Mouse (Mus musculus): ENCODE measurements around the gene Lrrfip2. TPM values are rescaled to one million over a fixed set of nuclear protein-coding genes. Genes with fewer than 3 reads are reported as not detected.

The Lrrfip2 gene
- polyA plus RNA-seq (2015; fragmentation: Nextera tagmentation; extraction: Ambion mirVana) = 42.3 and 45.9 TPM in 2 replicates

- H3K27me3 ChIP-seq = no peaks in the 10 kb centered on the region
Measured at GRCm38 (mm10) chr9:111117126-111117642, at the start of gene Lrrfip2. Gene Lrrfip2, plus strand, starts transcription at chr9:111117592.

DNA sequence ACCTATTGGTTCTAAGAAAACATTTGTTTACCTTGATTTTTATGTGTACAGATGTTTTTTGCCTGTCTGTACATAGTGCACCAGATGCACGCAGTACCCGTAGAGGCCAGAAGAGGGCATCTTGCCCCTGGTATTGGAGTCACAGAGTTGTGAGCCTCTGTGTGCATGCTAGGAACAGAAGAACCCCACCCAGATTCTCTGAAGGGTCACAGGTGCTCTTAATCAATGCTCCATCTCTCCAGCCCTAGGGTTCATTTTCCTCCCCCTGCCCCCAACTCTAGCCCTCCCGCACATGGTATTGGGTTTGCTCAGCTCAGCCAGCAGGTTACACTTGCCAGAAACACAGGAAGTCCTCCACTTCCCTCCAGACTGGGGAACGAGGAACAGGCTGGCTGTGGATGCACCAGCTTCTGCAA, 46.8 kb upstream of the Lrrfip2 start:
- H3K36me3 ChIP-seq = no peaks in the 10 kb centered on the region
- H3K27ac ChIP-seq = no peak overlapping the region
- H3K9me3 ChIP-seq = peaks cover 10% of the 10 kb centered on the region
- ATAC-seq (ENCODE audit: low FRiP score) = no peak
- no peak overlapping the region for H3K4me3 ChIP-seq
- H3K27me3 ChIP-seq = no peaks in the 10 kb centered on the region
- H3K4me2 ChIP-seq = no peak overlapping the region
- 39% methylated on average over 4 of the region's 4 CpGs for WGBS
- no peaks in the 10 kb centered on the region for H3K4me1 ChIP-seq (replicated peaks)
- H3K9ac ChIP-seq = no peak overlapping the region

More at GRCm38 (mm10) chr9:111117126-111117642, at the start of gene Lrrfip2:
- H3K4me3 ChIP-seq = peak within 1 kb of the TSS; percentile 97
- no peak for ATAC-seq (ENCODE audit: low FRiP score)
- H3K4me1 ChIP-seq (replicated peaks) = peaks cover 28% of the 10 kb centered on the region
- peak within 1 kb of the TSS; percentile 85 for H3K4me2 ChIP-seq
- WGBS = 38% methylated on average over 14 of the region's 14 CpGs
- H3K9ac ChIP-seq = peak within 1 kb of the TSS; percentile 94
- no peaks in the 10 kb centered on the region; the same call in 1 of the 2 replicates for H3K36me3 ChIP-seq
- no peaks in the 10 kb centered on the region for H3K9me3 ChIP-seq
- H3K27ac ChIP-seq = peak within 1 kb of the TSS; percentile 91

GRCm38 (mm10) chr9:111072175-111072574, 45.2 kb upstream of the Lrrfip2 start:
- peaks cover 10% of the 10 kb centered on the region for H3K9me3 ChIP-seq
- H3K27ac ChIP-seq = no peak overlapping the region
- no peak overlapping the region for H3K4me2 ChIP-seq
- H3K4me3 ChIP-seq = no peak overlapping the region
- H3K27me3 ChIP-seq = no peaks in the 10 kb centered on the region
- no peak overlapping the region for H3K9ac ChIP-seq
- no peak for ATAC-seq (ENCODE audit: low FRiP score)
- no peaks in the 10 kb centered on the region for H3K36me3 ChIP-seq
- WGBS = 61% methylated on average over 7 of the region's 7 CpGs
- H3K4me1 ChIP-seq (replicated peaks) = no peaks in the 10 kb centered on the region

- peaks cover 10% of the 10 kb centered on the region for H3K9me3 ChIP-seq
- no peak overlapping the region for H3K4me3 ChIP-seq
- H3K4me1 ChIP-seq (replicated peaks) = no peaks in the 10 kb centered on the region
- no peaks in the 10 kb centered on the region for H3K36me3 ChIP-seq
- no peak overlapping the region for H3K9ac ChIP-seq
- H3K4me2 ChIP-seq = no peak overlapping the region
- no peaks in the 10 kb centered on the region for H3K27me3 ChIP-seq
- no peak for ATAC-seq (ENCODE audit: low FRiP score)
- H3K27ac ChIP-seq = no peak overlapping the region
- 78% methylated on average over 4 of the region's 4 CpGs for WGBS
Measured at GRCm38 (mm10) chr9:111072971-111073370, 44.4 kb upstream of the Lrrfip2 start.

GRCm38 (mm10) chr9:111077745-111078144, 39.6 kb upstream of the Lrrfip2 start:
- ATAC-seq (ENCODE audit: low FRiP score) = no peak
- peaks cover 10% of the 10 kb centered on the region for H3K9me3 ChIP-seq
- H3K4me3 ChIP-seq = no peak overlapping the region
- no peak overlapping the region for H3K9ac ChIP-seq
- no peaks in the 10 kb centered on the region for H3K36me3 ChIP-seq
- no peak overlapping the region for H3K4me2 ChIP-seq
- H3K27me3 ChIP-seq = no peaks in the 10 kb centered on the region
- WGBS = 59% methylated on average over 5 of the region's 5 CpGs
- no peak overlapping the region for H3K27ac ChIP-seq
- H3K4me1 ChIP-seq (replicated peaks) = no peaks in the 10 kb centered on the region

DNA sequence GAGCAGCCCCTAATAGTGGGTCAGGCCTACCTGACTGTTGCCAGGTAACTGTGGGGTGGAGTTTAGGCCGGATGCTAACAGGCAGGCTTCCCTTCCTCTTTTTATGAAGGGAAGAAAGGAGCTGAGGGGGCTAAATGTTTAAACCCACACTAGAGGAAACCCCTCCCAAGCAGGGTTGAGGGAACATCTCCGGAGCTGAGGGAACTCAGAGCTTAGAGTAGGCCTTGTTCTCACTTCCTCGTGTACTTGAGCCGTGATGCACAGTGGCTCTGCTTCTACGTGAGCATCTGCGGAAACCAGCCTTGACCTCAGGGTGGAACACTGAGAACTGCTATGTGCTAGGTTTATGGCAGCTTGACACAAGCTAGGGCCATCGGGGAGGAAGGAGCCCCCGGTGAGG, 36.6 kb upstream of the Lrrfip2 start:
- Histone ChIP-seq H3K4me3 (no peak overlapping the region), H3K27me3 (no peaks in the 10 kb centered on the region), H3K9me3 (no peaks in the 10 kb centered on the region), H3K4me2 (no peak overlapping the region), H3K4me1 (replicated peaks) (no peaks in the 10 kb centered on the region), H3K27ac (no peak overlapping the region), H3K36me3 (no peaks in the 10 kb centered on the region), H3K9ac (no peak overlapping the region)
- ATAC-seq (ENCODE audit: low FRiP score) = no peak
- WGBS = 96% methylated on average over 8 of the region's 8 CpGs

DNA sequence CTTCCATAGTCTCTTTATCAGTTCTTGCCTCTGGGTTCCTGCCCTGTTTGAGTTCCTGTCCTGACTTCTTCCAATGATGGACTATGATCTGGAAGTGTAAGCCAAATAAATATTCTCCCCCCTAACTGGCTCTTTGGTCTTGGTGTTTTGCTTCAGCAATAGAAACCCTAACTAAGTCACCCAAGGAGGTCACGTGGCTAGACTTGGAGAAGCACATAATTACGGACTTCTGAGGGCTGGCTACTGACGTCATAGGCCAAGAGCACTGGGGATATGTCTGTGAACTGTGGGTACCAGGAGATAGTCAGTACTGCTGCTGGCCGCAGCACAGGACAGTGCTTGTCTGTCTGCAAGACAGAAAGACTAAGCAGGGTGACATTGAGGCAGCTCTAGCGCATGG, 35.6 kb upstream of the Lrrfip2 start:
- Histone ChIP-seq H3K9me3 (no peaks in the 10 kb centered on the region), H3K4me2 (no peak overlapping the region), H3K27ac (no peak overlapping the region), H3K27me3 (no peaks in the 10 kb centered on the region), H3K36me3 (no peaks in the 10 kb centered on the region), H3K9ac (no peak overlapping the region), H3K4me1 (replicated peaks) (no peaks in the 10 kb centered on the region), H3K4me3 (no peak overlapping the region)
- WGBS = 88% methylated on average over 5 of the region's 5 CpGs
- ATAC-seq (ENCODE audit: low FRiP score) = no peak

GRCm38 (mm10) chr9:111085329-111085728, 32.1 kb upstream of the Lrrfip2 start:
- Histone ChIP-seq H3K4me3 (no peak overlapping the region), H3K9me3 (no peaks in the 10 kb centered on the region), H3K36me3 (no peaks in the 10 kb centered on the region), H3K4me1 (replicated peaks) (peaks cover 10% of the 10 kb centered on the region; the same call in 1 of the 2 replicates), H3K27me3 (no peaks in the 10 kb centered on the region), H3K4me2 (no peak overlapping the region), H3K9ac (no peak overlapping the region), H3K27ac (no peak overlapping the region)
- no peak for ATAC-seq (ENCODE audit: low FRiP score)
- 61% methylated on average over 4 of the region's 4 CpGs for WGBS

GRCm38 (mm10) chr9:111086137-111086536, 31.3 kb upstream of the Lrrfip2 start:
- no peaks in the 10 kb centered on the region for H3K27me3 ChIP-seq
- no peak overlapping the region for H3K9ac ChIP-seq
- H3K4me3 ChIP-seq = no peak overlapping the region
- H3K4me2 ChIP-seq = no peak overlapping the region
- H3K4me1 ChIP-seq (replicated peaks) = peaks cover 10% of the 10 kb centered on the region; the same call in 1 of the 2 replicates
- ATAC-seq (ENCODE audit: low FRiP score) = no peak
- WGBS = 68% methylated on average over 6 of the region's 6 CpGs
- H3K9me3 ChIP-seq = no peaks in the 10 kb centered on the region
- H3K36me3 ChIP-seq = no peaks in the 10 kb centered on the region
- no peak overlapping the region for H3K27ac ChIP-seq

DNA sequence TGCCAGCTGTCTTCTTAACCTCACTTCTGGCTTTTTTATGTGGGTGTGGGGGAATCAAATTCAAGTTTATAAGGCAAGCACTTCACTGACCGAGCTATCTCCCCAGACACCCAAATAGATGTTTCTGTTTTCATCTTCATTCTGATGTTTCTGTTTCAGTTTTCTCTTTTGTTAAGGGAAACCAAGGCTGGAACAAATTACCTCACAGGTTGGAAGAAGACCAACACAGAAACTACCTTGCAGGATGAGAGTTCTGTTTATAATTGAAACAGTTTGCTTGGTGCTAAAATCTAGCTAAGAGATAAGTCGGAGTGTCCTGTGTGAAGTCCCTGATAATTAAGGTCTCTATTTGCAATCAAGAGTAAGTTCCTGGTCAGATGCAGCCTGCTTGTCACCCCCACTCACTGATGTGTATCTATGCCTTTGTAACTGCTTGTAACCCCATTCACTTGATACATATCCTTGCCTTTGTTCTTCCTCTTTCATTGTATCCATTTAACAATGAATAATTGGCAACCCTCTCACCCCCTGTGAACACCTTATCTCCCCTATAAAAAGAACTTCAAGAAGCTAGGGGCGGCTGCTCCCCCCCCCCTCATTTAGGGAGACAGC, 30.3 kb upstream of the Lrrfip2 start:
- no peak overlapping the region for H3K27ac ChIP-seq
- no peak overlapping the region for H3K4me3 ChIP-seq
- no peak overlapping the region for H3K9ac ChIP-seq
- WGBS = 23% methylated on average over 3 of the region's 3 CpGs
- no peaks in the 10 kb centered on the region for H3K36me3 ChIP-seq
- peaks cover 10% of the 10 kb centered on the region; the same call in 1 of the 2 replicates for H3K4me1 ChIP-seq (replicated peaks)
- no peaks in the 10 kb centered on the region for H3K9me3 ChIP-seq
- H3K27me3 ChIP-seq = no peaks in the 10 kb centered on the region
- ATAC-seq (ENCODE audit: low FRiP score) = no peak
- H3K4me2 ChIP-seq = no peak overlapping the region

- peaks cover 12% of the 10 kb centered on the region for H3K4me1 ChIP-seq (replicated peaks)
- no peaks in the 10 kb centered on the region for H3K36me3 ChIP-seq
- H3K27me3 ChIP-seq = no peaks in the 10 kb centered on the region
- no peak overlapping the region for H3K27ac ChIP-seq
- no peak overlapping the region for H3K9ac ChIP-seq
- no peaks in the 10 kb centered on the region for H3K9me3 ChIP-seq
- no peak overlapping the region for H3K4me3 ChIP-seq
- no peak for ATAC-seq (ENCODE audit: low FRiP score)
- WGBS = 12% methylated on average over 5 of the region's 5 CpGs
- no peak overlapping the region for H3K4me2 ChIP-seq
Measured at GRCm38 (mm10) chr9:111087960-111088359, 29.4 kb upstream of the Lrrfip2 start.

DNA sequence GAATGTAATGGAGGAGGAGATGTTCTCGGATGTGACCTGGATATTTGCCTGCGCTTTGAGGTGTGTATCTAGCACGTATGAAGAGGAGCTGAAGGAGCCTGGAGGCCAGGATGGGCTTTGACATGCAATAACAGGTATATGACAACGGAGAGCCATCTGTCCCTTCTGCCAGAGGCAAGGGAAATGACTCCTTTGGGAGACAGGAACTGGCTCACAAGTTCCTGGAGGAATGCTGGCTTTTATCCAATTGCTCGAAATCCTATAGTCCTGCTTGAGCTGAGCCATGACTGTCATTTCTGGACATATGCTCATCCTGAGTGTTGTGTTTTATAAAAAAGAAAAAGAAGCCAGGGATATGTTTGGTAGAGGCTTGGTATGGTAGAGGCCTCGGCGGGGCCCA, 28.5 kb upstream of the Lrrfip2 start:
- Histone ChIP-seq H3K4me2 (no peak overlapping the region), H3K27ac (no peak overlapping the region), H3K27me3 (no peaks in the 10 kb centered on the region), H3K4me1 (replicated peaks) (peaks cover 12% of the 10 kb centered on the region), H3K4me3 (no peak overlapping the region), H3K9ac (no peak overlapping the region), H3K36me3 (no peaks in the 10 kb centered on the region), H3K9me3 (no peaks in the 10 kb centered on the region)
- 28% methylated on average over 7 of the region's 7 CpGs for WGBS
- ATAC-seq (ENCODE audit: low FRiP score) = no peak

- Histone ChIP-seq H3K9ac (no peak overlapping the region), H3K4me2 (no peak overlapping the region), H3K27me3 (no peaks in the 10 kb centered on the region), H3K4me3 (no peak overlapping the region), H3K4me1 (replicated peaks) (peaks cover 12% of the 10 kb centered on the region), H3K27ac (no peak overlapping the region), H3K9me3 (no peaks in the 10 kb centered on the region), H3K36me3 (no peaks in the 10 kb centered on the region)
- no peak for ATAC-seq (ENCODE audit: low FRiP score)
- WGBS = 63% methylated on average over 9 of the region's 9 CpGs
Measured at GRCm38 (mm10) chr9:111092657-111093056, 24.7 kb upstream of the Lrrfip2 start.
